Mouse (Mus musculus) frontal cortex, postnatal 14 days (tissue): ENCODE results near the gene Mpnd.

Experiments
- DNase-seq, 2 experiments: peaks; one replicate each; pipeline ENCODE4 v3.0.0; 2022; ENCODE audit warnings: low spot score in 2 of 2

Mpnd gene

DNA sequence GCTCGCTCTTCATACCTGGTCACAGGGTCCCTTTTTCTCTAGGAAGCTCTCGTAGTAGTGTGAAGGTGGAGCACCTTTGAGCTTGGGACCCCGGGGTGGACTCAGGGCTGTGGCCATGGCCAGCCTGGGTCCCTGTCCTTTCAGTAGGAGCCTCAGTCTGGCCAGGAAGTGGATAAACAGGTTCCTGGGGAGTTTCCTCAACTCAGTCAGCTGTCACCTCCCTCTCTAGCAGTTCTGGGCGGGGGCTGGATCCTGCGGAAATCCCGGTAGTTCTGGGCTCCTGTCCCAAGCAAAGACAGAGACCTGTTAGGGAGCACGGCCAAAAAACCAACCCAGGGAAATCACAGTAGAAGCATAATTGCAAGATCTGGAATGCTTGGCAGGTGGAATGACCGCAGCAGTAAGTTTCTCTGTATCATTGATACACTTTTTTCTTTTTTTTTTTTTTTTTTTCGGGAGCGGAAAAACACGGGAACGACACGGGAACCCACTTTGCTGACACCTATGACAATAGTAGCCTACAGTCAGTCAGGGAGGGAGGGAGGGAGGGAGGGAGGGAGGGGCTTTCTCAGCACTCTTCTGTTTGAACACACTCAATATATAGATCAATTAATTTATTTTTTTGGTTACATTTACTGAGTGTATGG, at the start of gene Mpnd, which contains the start of gene Stap2:
Mpnd (plus strand) TSS at position 297 of the 647 bp plus-strand sequence.
Stap2 (minus strand) TSS at position 170 of the 647 bp plus-strand sequence.
- no peak for DNase-seq

DNA sequence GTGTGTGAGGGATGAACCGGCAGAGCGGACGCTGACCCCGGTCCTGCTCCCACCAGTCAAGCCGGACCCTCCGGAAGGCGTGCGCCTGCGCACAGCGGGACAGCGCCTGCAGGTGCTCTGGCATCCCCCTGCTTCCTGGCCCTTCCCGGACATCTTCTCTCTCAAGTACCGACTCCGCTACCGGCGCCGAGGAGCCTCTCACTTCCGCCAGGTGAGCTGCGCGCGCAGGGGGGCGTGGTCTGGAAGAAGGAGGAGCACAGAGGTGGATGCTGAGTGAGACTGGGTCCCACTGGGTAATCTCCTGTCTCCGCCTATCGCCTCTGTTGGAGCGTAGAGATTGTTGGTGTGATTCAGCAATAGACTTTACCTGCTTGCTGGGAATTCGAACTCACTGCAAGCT, 49.4 kb upstream of the Mpnd start:
- DNase-seq, result peak; percentile 76 to 79

- DNase-seq, result no peak
These were observed 48.9 kb upstream of the Mpnd start for GRCm38 (mm10) chr17:55956591-55956990.

DNA sequence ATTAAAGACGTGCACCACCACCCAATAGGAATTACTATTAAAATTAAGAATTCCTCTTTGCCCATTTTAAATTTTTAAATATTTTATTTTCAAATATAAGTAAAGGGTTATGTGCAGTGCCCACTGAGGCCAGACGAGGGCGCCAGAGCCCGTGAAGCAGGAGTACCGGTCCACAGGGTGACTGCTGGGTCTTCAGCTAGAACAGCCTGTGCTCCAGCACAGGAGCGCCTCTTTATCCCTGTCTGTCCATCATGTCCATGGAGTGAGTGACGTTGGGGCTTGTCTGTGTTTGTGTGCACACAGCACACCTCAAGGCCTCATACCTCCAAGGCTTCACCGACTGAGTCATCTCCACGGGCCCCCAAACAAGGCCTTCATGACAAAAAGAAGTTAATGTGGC, 48.3 kb upstream of the Mpnd start:
- peak in 1 of 2 experiments; percentile 68 for DNase-seq

DNA sequence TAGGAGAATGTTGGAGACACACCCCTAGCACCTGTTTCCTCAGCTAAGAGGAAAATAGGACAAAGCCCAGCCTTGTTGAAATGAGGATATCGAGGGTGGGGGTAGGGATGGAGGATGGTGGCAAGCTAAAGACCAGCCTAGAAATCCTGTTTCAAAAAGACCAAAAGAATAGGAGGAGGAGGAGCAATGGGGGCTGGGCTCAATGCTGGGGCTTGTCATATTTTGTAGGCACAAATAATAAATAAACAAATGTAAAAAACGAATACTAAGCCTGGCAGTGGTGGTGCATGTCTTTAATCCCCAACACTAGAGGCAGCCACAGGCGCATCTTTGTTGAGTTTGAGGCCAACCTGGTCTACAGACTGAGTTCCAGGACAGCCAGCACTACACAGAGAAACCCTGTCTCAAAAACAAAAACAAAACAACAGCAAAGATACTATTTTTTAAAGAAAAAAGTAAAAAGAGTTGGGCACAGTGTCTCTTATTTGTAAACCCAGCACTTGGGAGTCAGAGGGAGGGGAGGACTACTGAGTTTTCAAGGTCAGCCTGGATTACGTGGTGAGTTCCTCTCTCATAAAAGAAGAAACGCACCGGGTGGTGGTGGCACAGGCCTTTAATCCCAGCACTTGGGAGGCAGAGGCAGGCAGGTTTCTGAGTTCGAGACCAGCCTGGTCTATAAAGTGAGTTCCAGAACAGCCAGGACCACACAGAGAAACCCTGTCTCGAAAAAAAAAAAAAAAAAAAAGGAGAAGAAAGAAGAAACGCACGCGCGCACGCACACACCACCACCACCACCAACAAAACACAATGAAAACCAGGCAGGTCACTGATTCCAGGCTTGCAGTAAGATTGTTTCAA, 47.6 kb upstream of the Mpnd start:
- no peak for DNase-seq

DNA sequence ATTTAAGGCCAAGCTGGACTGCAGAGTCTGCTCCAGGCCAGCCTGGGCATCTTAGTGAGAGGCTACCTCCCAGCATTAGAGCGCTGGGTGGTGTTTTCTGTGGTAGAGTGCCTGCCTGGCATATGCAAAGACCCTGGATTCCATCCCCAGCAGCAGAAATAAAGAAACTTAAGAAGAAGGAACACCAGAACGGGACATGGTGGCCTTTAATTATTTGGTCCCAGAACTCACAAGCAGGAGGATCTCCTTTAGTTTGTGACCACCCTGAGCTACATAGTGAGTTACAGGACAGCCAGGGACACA, 47.0 kb upstream of the Mpnd start:
- DNase-seq, result no peak

DNA sequence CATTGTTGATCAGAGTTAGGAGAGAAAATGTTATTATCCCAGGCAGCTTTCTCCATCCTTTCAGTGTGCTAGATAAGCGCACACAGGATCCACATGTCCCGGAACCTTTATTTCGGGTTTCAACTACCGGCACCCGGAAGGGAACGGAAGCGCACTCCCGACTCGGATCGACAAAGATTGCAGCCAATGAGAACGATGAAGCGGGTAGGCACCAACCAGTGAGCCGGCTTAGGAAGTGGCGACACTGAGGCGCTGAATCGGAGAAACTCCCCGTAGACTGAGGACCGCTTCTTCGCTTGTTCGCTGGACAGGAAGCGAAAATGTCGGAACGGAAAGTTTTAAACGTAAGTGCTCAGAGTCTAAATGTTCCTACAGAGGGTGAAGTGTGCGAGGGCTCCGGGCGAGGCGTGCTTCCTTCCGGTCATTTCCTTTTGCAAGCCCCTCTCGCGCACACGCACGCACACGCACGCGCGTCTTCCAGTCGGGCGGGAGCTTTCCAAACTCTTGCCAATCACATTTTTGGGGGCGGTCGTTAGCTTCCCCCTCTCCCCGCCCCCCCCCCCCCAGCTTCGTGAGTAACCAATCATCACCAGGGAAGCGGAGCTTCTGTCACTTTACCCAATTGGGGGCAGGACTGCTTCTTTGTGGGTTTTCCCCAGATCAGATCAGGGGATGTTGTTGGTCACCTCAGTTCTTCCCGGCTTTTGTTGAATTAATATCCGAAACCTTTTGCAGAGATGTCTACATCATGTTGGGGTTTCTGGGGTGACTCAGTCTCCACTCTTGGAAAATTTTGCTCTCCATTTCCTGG, 46.4 kb upstream of the Mpnd start, which contains the start of gene Yju2:
Yju2 (plus strand) TSS at position 182 of the 811 bp plus-strand sequence.
- DNase-seq, result peak; percentile 90 to 93

DNA sequence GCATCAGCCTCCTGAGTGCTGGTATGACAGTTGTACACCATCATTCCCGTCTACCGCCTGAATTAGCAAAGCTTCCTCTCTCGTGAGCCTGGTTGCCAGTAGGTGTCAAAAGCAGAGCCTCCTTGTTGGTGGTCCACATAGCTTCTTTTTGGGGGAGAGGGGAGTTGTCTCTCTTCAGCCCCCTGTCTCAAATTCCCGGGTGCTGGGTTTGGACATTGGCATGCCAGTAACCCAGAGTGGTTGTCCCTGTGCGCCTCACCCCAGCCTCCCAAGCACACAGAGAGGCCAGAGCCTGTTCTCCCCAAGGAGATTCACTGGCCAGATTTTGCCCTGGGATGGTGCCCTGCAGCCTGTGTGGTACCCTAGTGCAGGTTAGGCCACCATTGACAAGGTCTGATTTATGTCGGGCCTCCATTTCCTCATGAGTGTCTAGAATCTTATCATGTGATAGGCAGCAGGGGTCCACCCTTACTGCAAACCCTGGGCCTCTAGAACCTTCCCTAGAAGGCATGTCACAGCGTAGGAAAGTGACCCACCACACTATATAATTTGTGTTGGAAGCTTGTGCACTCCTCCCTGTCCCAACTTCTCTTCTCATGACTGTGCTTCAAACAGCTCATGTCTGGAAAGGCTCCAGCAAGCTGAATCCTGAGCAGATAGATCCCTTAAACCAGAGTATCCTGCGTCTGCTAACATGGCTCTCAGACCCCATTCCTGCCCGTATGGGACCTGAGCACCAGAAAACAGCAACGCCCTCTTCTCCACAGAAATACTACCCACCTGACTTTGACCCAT, 45.4 kb upstream of the Mpnd start:
- no peak for DNase-seq

DNA sequence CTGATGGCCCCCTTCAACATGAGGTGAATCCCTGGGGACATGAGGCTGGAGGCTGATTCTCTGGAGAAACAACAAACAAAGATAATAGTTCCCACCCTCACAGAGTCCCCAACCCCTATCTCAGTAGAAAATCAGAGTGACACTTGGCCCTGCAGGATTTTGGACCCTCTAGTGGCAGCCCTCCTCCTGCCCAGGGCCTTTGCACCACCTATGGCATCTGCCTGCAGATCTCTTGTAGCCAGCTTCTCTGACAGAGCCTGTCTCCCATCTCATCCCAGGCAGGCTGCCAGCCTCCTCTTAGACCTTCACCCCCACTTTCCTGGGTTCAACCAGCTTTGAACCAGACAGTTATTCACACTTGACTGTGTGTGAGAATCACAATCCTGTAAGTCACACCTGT, 44.7 kb upstream of the Mpnd start:
- no peak for DNase-seq

- DNase-seq, result no peak
These were observed 43.9 kb upstream of the Mpnd start for GRCm38 (mm10) chr17:55961631-55962030.

DNA sequence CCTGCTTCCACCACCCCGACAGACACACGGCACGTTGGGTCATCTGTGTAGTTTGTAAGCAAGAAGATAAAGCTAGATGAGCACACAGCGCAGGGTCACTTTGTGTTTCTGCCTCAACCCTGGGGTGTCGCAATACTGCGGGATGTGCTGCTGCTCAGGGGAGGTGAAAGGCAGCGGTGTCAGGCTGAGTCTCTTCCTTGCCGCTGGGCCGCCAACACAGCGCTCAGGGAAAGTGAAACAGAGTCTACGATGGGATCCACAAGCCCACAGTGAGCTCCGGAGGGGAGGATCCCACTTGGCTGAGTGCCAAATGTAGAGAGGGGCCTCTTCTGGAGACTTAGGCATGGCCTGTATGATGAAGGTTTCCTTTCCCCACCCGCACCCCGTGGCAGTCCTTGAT, 42.3 kb upstream of the Mpnd start:
- peak in 1 of 2 experiments; percentile 2 for DNase-seq

DNA sequence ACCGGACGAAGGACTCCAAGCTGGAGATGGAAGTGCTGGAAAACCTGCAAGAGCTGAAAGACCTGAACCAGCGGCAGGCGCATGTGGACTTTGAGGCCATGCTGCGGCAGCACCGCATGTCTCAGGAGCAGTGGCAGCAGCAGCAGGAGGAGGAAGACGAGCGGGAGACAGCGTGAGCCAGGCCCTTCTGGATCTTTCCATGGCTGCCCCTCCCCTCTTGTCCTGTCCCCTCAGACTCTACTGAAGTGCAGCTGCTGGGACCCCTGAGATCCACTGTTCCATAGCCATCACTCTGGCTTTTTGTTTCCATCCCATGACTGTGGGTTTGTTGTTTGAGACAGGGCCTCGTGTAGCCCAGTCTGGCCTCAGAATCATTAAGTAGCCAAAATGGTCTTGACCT, 41.0 kb upstream of the Mpnd start:
- no peak for DNase-seq

- no peak for DNase-seq
These were observed 40.5 kb upstream of the Mpnd start for GRCm38 (mm10) chr17:55964996-55965395.

- DNase-seq, result no peak
These were observed 38.3 kb upstream of the Mpnd start for GRCm38 (mm10) chr17:55967186-55967585.

DNA sequence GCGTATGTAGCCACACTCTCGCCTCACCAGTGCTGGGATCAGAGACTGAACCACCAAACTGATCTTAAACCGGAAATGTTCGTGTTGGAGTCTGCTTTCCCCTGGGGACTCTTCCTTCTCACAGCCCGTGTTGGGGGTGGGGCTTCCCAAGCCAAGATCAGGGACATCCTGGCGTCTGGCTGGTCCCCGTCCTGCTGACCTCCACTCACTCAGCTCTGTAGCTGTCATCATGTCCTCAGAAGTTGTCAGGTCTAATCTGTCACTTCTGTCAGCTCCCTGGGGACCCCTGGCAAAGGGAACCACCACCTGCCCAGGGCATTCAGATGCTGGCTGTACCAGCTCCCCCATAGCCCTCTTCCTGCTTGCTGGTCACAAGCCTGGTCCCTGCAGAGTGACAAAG, 37.3 kb upstream of the Mpnd start:
- DNase-seq, result no peak

DNA sequence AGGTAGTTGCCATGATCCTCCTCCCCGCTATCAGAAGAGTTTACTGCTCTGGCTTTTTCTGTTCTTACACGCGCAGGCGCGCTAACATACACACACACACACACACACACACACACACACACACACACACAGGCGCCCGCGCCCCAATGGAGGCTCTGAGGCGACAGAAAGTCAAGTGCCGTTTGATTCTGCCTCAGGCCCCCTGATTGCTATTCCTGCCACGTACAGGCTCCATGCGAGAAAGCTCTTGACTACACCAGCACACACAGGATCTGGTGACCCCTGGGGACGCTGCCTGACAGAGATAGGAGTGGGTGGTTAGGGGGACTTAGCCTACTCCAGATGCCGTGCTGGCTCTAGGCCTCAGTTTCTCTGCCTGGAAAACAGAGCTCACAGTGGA, 36.0 kb upstream of the Mpnd start:
- DNase-seq, result no peak

- DNase-seq, result no peak
These were observed 35.3 kb upstream of the Mpnd start, which contains the start of gene Shd for GRCm38 (mm10) chr17:55969966-55970891. TSS of gene Shd (plus strand) at chr17:55970467.

DNA sequence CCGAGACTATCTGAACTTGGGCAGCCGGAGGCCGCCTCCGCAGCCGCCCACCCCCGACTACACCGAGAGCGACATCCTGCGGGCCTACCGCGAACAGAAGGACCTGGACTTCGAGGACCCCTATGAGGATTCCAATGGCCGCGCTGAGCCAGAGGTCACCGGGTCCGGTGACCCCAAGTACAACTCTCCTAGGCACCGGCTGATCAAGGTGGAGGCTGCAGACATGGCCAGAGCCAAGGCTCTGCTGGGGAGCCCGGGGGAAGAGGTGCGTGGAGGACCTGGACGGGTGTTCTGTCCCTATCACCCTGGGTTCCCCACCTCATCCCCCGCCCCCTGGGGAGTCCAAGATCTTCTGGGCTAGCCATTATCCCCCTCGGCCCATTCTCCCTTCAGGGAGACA, 34.1 kb upstream of the Mpnd start:
- no peak for DNase-seq

GRCm38 (mm10) chr17:55976255-55976862, 29.2 kb upstream of the Mpnd start:
- peak in 1 of 2 experiments; percentile 75 for DNase-seq

- DNase-seq, result no peak
These were observed 28.2 kb upstream of the Mpnd start for GRCm38 (mm10) chr17:55977301-55977700.
